Mouse (Mus musculus) kidney, postnatal 10 days (tissue): ENCODE data around the gene Zbed3.
"Not testable (repeated sequence)": the region's sequence is repeated elsewhere in the genome, so short reads cannot be mapped to it uniquely, and the experiment has no call there.

Source experiments
- DNase-seq: peaks from one replicate; pipeline ENCODE4 v3.0.0; 2021; ENCODE audit warnings: mixed read lengths

Zbed3 gene

DNA sequence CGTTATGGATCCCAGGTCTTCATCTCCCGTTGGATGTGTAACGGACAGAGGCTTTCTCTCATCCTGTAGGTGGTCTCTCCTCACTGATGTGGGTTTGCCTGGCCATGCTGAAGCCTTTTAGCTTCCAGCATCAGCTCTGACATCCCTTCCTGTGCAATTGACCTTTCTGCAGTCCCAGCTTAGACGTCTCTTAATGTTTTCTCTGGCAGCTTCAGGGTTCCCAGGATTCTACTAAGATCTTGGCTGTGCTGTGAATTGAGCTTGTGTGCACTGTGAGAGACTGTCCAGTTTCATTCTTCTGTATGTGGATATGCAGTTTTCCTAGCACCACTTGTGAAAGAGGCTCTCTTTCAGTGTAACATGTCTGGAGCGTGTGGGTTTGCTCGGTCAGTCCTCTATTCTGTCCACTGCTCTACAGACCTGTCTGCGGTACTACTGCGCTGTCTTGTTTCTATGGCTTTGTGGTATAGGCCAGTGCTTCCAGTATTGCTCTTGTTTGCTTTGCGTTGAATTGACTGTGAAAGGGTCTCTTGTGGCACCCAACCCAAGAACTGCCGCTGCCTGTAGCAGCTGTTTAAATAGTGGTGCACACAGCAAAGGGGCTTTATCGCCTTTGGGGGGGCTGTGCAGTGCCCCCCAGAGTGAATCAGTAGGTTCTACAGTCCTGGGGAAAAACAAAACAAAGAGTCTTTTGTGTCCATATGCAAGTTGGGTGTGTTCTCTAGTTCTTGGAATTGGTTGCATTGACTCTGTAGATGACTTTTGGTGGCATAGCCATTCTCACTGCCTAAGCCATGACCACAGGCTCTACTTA, 8.9 kb downstream of the Zbed3 start:
- no peak for DNase-seq

DNA sequence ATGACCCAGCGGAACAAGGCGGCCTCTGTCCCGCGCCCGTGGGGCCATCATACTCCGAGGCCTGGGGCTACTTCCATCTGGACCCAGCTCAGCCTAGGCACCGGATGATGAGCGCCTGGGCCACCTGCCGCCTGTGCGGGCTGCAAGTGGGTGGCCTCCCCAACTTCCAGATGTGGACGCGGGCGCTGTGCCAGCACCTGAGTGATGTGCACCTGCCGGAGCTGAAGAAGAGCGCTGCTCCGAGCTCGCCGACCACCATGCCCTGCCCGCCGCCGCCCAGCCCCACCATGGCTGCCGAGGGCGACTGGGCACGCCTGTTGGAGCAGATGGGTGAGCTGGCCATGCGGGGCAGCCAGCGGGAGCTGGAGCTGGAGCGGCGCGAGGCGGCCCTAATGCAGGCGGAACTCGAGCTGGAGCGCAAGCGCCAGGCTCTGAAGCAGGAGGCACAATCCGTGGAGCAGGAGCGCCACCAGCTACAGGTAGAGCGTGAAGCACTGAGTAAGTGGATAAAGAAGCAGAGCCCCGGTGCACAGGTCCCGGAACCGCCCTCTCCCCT, 12.8 kb downstream of the Zbed3 start:
- DNase-seq, result peak; percentile 31

DNA sequence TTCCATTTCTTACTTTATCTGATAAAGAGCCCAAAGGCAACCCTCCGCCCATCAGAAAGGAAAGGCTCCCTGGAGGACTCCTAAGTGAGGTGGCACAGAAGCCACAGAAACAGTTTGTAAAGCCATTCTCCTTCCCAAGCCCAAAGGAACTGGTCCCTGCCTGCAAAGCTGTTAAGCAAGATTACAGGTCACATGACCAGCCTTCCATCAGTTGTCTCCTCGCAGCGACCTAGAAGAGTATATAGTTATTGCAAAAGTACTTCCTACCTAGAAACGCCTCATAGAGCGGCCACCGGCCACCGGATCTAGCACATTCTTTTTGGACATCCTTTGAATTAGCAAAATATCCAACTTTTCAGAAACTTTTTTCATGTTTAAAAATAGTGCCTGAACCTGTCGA, 20.1 kb downstream of the Zbed3 start:
- no peak for DNase-seq

DNA sequence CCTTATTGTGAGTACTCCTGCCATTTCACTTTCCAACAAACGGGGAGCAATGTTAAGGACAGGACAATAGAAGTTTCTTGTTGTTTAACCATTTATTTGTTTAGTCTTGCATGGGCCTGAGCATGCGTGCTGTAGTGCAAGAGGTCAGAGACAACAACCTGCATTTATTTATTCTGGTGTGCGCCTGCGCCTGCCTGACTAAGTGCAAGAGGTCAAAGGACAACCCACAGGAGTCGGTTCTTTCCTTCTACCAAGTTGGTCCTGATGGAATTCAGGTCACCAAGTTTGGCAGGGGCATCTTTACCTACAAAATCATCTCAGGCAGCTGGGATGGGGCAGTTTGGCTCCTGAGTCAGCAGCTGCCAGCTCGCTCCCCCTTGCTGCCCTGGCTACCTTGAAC, 22.5 kb downstream of the Zbed3 start:
- no peak for DNase-seq

DNA sequence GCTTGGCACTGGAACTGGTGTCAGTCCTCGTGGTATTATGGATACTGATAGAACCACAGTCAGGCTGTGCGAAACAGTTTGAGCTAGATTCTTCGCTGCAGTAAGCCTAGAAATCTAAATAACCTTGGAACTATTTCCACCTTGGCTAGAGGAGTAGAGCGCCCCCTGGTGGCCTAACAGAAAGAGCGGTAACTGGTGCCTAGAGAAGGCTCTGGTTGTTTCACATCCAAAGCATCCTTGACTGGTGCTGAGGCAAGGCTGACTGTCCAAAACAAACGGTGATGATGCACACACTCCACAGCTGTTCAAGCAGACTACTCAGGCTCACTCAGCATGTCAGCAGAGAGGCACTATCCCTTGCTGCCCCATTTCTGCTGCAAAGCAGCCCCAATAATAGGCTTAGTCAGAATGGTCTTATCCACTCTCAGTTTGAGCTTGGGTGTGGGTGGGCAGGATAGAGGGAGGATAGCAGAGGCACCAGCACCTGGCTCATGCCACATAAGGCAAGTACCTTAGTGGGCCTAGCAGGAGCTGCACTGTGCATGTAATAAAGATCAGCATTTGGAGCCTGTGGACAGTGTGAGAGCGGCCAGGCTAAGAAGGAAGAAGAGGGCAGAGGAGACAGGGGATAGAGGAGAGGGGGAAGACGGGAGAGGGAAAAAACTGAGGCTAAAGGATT, 23.7 kb downstream of the Zbed3 start:
- DNase-seq, result peak; percentile 90

DNA sequence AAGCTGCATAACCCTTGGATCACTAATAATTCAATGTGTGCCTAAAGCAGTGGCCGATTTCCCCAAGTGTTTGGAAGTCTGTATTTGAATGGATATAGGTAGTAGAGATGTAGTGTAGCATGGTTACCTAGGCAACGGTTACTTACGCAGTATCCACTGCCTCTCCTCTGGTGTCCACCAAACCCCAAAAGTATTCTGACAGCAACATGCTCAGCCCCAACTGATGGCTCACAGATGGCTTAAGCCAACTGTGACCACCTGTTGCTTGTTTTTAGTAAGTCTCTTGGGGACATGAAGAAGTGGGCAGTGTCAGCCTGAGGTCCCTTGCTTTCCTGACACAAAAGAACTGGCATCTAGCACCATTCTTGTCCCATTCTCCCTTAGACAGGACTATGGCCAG, 25.1 kb downstream of the Zbed3 start:
- no peak for DNase-seq

DNA sequence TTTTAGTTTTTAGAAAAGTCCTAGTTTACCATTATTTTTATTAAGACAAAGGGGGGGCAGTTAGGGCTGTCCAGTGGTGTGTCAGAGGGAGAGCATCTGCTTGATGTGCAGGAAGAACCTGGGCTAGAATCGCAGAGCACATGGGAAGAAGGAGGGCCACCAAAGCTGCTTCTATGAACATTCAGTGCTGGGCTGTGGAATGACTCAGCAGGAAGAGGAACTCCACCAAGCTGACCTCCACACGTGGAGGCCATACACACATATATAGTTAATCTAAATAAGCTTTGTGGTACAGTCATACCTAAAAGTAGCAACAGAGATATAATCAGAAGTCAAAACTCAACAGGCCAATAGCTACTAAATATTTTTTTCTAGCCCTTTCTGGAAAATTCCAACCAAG, 34.8 kb downstream of the Zbed3 start:
- no peak for DNase-seq

DNA sequence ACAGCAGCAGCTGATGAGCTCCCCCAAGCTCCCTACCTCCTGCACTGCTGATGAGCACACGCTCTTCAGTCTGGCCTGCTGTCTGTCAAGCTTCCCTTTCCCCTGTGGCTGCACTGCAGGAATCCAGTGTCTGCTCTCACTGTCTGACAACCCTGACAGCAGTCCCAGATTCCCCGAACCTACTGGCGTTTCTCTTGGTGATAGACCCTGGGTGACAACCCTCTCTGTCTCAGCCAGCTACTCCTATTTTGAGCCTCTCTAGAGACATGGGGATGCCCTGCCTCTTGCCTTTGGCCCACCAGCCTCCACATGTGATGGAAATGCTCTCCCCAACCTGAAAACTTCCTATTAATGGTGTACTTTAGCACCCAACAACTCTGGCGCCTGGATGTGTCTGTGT, 40.0 kb downstream of the Zbed3 start:
- DNase-seq, result no peak

DNA sequence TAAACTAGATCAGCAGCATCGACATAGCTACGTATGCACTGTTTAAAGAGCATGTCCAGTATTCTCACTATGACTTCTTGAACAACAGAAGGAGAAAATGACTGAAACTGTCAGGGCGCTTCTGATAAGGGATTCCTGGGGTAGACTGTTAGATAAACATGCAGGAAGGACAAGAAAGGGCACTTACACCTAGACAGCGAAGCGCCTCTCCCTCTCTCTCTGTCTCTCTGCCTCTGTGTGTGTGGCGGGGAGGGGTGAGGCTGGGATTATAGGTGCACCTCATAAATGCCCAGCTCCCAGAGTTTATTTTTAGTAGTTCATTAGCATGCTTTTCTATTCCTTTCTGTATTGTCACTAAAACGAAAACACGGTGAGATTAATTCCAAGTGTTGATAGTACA, 42.9 kb downstream of the Zbed3 start:
- DNase-seq, result no peak

DNA sequence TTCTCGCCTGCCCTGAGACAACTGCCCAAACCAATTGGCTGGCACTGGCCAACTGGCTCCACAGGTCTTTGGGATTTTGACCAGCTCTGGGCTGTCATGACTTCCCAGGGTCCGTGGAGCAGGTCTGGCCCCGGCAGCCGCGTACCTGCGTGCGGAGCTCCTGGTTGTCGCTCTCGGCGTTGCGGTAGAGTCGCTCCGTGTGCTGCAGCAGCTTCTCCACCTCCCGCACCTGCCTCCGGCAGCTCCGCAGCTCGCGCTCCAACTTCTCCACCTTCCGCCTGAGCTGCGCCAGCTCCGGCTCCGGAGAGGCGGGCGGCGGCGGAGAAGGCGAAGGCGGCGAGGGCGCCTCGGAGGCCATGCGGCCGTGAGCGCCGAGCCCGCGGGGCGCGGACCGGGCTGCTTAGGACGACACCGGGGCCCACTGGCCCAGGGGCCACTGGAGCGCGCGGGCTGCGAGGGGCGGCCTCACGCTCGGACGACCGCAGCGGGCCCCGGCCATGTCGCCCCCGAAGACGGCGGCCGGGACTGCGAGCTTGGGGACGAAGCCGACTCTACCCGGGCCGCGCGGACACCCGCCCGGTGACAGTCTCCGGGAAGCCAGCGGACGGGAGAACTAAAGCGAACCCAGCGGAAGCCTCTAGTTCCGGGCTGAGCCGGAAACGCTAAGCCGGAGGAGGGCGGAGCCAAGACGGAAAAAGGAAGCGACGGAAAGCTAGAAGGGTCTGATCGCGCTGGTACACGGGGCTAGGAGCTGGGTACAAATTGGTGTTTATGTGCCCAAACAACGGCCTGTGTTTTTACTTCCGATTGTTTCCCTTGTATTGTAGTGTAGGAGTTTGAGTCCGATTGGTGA, 51.5 kb downstream of the Zbed3 start, which contains the start of gene Aggf1:
TSS of gene Aggf1 (minus strand) at position 652 of the 853 bp plus-strand sequence.
- peak; percentile 95 for DNase-seq

DNA sequence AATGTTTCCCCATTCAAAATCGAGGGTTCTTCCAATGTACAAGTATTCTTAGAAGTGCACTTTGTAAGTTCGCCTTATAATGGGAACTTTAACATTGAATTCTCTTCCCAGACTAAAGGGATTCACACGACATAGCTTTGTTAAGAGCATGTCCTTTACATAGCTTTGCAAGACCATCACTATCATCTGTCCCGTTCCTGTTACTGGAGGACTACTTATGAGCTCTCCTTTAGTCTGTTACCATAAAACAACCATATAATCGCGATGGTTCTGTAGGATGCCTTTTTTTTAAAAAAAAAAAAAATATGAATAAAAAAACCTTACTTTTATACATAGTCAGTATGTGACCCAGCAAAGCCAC, 52.1 kb downstream of the Zbed3 start:
- no peak for DNase-seq

DNA sequence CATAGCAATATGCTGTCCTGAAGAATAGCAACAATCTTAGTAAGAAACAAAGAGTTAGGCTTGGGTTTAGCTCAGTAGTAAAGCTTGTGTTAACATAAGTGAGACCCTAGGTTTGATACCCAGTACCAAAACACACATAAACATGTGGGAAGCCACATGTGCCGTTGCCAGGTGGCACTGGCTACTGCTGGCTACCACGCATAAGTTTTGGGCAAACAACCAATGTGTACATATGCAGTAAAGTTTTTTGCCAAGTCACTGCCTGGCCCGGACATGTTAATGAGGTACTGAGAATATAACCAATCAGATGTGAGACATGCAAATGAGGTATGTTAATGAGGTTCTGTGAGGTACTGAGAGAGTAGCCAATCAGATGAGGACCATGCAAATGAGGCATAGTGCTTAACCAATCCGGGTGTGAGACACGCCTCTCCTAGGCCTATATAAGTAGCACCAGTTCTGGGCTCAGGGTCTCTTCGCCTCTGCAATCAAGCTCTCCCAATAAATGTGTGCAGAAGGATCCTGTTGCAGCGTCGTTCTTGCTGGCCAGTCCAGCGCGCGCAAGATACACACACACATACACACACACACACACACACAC, 53.4 kb downstream of the Zbed3 start:
- not testable (repeated sequence) for DNase-seq

DNA sequence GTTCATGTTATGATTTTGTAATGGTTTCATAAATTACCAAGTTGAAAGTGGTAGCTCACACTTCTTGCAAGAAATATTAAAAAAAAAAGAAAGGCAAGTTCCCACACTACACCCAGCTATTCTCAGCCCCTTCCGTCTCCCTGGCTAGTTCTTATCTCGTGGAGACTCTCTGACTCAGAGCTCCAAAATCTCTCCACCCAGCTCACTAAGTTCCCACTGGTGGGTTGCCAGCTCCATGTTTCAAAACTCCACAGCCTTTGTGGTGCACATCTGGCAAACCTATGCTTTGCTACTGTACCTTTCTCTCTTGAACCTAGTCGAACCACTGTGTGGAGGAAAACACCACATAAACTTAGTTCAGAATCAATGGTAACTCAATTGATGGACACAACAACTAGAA, 55.3 kb downstream of the Zbed3 start:
- no peak for DNase-seq

DNA sequence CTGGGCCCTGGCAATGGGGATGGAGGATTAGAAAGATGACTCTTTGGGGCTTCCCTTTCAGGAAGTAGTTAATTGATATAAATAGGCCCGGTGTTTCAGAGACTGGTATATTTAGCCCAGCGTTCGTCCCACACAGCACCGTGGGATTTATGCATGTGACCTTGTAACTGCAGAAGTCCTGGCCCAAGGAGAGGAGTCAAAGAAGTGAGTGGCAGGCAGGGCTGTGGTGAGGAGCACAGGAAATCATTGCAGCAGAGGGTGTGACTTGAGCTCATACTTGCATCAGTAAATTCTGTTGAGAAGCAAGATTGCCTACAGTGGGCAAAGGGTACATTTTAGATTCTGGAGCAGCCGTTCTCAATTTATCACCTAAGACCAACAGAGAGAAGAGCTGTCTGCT, 59.0 kb downstream of the Zbed3 start:
- no peak for DNase-seq
